15 mouse cellular contexts compared by ENCODE assay signal in the genomic region with DNA sequence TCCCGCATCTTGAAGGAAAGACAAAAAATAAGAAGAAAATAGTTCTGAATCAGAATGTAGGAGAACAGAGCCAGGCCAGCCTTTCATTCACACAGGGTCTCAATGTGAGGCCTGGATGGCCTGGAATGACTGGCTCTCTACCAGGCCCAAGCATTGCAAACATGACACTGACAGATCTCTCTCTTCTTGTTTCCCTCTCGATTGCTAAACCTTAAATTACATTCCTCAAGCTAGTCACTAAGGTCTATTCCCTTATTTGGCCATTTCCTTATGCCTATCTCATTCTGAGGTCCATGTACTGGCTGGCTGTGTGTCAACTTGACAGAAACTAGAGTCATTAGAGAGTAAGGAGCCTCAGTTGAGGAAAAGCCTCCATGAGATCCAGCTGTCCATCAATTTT.
"Had no signal": no experiment of that assay in that cellular context is flagged by ENCODE, and none has a peak within 500 bp of the region (broad histone marks: within the 10 kb centered on the region; RNA-seq: fewer than 3 reads in every experiment).

No protein-coding gene starts in this region.

- H3K9ac ChIP-seq: intestine, embryonic 15.5 days; liver, embryonic 12.5 days; midbrain, embryonic 15.5 days; neural tube, embryonic 13.5 days had no signal

- H3K9me3 ChIP-seq: intestine, embryonic 15.5 days; limb, embryonic 10.5 days; liver, embryonic 12.5 days; megakaryocyte, embryonic 14.5 days; midbrain, embryonic 15.5 days; neural tube, embryonic 13.5 days had no signal

- H3K36me3 ChIP-seq: intestine, embryonic 15.5 days; limb, embryonic 10.5 days; liver, embryonic 12.5 days; midbrain, embryonic 15.5 days; neural tube, embryonic 13.5 days had no signal

- DNase-seq: kidney, adult 18-20 months; kidney, postnatal 10 days; kidney, postnatal 4 days; lung, postnatal 36 days; right cerebral cortex, adult 18-20 months; thymus, postnatal 4 days had no signal

- H3K4me1 ChIP-seq: limb, embryonic 10.5 days; midbrain, embryonic 15.5 days; neural tube, embryonic 13.5 days had no signal

- H3K27me3 ChIP-seq: intestine, embryonic 15.5 days; midbrain, embryonic 15.5 days; neural tube, embryonic 13.5 days had no signal

- H3K4me3 ChIP-seq: intestine, embryonic 15.5 days; layer of hippocampus, adult 2 months; limb, embryonic 10.5 days; liver, embryonic 12.5 days; megakaryocyte, embryonic 14.5 days; midbrain, embryonic 15.5 days; neural tube, embryonic 13.5 days had no signal

- ATAC-seq: intestine, embryonic 15.5 days; liver, embryonic 12.5 days; midbrain, embryonic 15.5 days had no signal

- H3K27ac ChIP-seq: intestine, embryonic 15.5 days; layer of hippocampus, adult 2 months; limb, embryonic 10.5 days; liver, embryonic 12.5 days; midbrain, embryonic 15.5 days; neural tube, embryonic 13.5 days; stomach, postnatal 0 days had no signal

- H3K4me2 ChIP-seq: intestine, embryonic 15.5 days; liver, embryonic 12.5 days; midbrain, embryonic 11.5 days; midbrain, embryonic 15.5 days; neural tube, embryonic 13.5 days had no signal
